Mouse (Mus musculus) embryonic facial prominence, embryonic 11.5 days (tissue): ENCODE measurements around the gene Tmem163. TPM values are rescaled to one million over a fixed set of nuclear protein-coding genes. Genes with fewer than 3 reads are reported as not detected.

Experiments
- ATAC-seq: fragments of 200-750 bp; cut with Nextera tagmentation; replicated peaks from 2 replicates; pipeline ENCODE4 v1.8.0; 2017; ENCODE audit warnings: low read depth; ENCODE audit not compliant: insufficient number of reproducible peaks, low FRiP score, low TSS enrichment
- DNase-seq: peaks from one replicate; pipeline ENCODE4 v3.0.0-alpha.2; 2015; ENCODE audit warnings: low spot score
- H3K27ac ChIP-seq: fragments of 300-500 bp; sonication (generic); replicated peaks from 2 replicates; pipeline ENCODE4 v1.5.1; 2014; ENCODE audit warnings: mild to moderate bottlenecking, low read depth, low read length, control low read depth
- H3K27me3 ChIP-seq: fragments of 300-500 bp; sonication (generic); 2 replicates; pipeline ENCODE4 v1.6.1; 2014; ENCODE audit warnings: mild to moderate bottlenecking, low read length, moderate library complexity, mixed read lengths; ENCODE audit not compliant: control insufficient read depth, insufficient read depth
- H3K36me3 ChIP-seq: fragments of 300-500 bp; sonication (generic); replicated peaks from 2 replicates; pipeline ENCODE4 v1.6.1; 2014; ENCODE audit warnings: low read depth, mild to moderate bottlenecking, low read length, moderate library complexity, mixed read lengths; ENCODE audit not compliant: control insufficient read depth, insufficient read depth
- H3K4me1 ChIP-seq: fragments of 300-500 bp; sonication (generic); 2 replicates; pipeline ENCODE4 v1.6.1; 2014; ENCODE audit warnings: low read length, mixed read lengths; ENCODE audit not compliant: control insufficient read depth, insufficient read depth
- H3K4me2 ChIP-seq: fragments of 300-500 bp; sonication (generic); 2 replicates; pipeline ENCODE4 v1.6.1; 2014; ENCODE audit warnings: low read depth, mild to moderate bottlenecking, control low read depth, low read length, moderate library complexity
- H3K4me3 ChIP-seq: fragments of 300-500 bp; sonication (generic); 2 replicates; pipeline ENCODE4 v1.5.1; 2014; ENCODE audit warnings: low read depth, low read length, control low read depth
- H3K9ac ChIP-seq: fragments of 300-500 bp; sonication (generic); replicated peaks from 2 replicates; pipeline ENCODE4 v1.6.1; 2014; ENCODE audit warnings: mild to moderate bottlenecking, control low read depth, low read length
- H3K9me3 ChIP-seq: fragments of 300-500 bp; sonication (generic); replicated peaks from 2 replicates; pipeline ENCODE4 v1.6.1; 2016; ENCODE audit warnings: mild to moderate bottlenecking, low read length, inconsistent platforms, mixed read lengths; ENCODE audit not compliant: control insufficient read depth
- WGBS: fragments of 180-500 bp; shearing (Covaris S2); extraction: QIAGEN DNeasy Blood & Tissue Kit; methylation state at CpG from one replicate; pipeline ENCODE4 v1.1.7; 2014; 5-methylcytosine and 5-hydroxymethylcytosine counted together
- polyA plus RNA-seq: library from polyadenylated mRNA; unstranded; fragments of >200 nt; fragmentation: Nextera tagmentation; extraction: Ambion mirVana; gene quantifications from 2 replicates; pipeline ENCODE4 v1.2.1, GENCODE M21; 2014

Gene Tmem163
- polyA plus RNA-seq, 1 experiment from 2014 or later, result 9.5 TPM

DNA sequence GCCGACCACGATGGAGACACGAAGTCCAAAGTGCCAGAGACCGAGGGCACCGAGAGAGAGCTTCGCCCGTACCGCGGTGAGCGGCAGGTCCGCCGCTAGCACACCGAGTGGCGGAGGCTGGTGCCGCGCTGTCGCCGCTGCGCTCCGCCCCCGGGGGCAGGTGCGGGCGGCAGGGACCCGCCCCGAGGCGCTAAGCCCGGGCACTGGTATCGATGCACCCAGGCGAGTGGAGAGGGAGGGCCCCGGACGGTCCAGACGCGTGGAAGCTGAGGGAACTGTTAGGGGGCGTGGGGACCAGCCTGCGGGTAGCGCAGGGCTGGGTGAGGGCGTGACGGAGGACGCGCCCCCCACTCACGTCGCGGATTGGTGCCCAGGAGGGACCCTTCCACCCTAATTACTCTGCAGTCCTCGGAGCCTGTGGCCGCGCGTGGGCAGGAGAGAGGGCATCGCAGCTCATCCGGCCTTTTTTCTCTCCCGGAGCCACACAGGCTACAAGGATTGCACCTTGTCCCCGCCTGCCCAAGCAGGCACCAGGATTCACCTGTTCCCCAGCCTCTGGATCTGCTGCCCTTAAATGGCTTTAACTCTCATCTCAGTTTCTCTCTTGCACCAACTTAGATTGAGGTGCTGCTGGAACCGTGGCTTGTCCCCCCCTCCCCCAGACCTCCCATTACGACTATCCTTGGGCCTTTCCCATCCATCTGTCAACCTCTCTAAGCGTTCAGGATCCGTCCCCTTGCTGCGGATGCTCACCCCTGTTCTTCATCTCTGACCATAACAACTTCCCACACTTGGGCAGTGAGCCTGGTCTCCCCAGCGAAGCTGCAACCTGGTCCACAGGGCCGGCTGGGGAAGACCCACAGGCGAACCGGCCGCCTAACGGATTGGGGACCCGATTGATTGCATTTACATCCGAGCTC, 1.4 kb downstream of the Tmem163 start:
- ATAC-seq, result peak; percentile 57

GRCm38 (mm10) chr1:127677131-127677631, 2.2 kb downstream of the Tmem163 start:
- under 1% methylated on average over 34 of the region's 44 CpGs for whole genome bisulfite sequencing
- ATAC-seq (peak; percentile 30; the same call in 1 of the 2 replicates), DNase-seq (peak; percentile 49)
- H3K4me3 ChIP-seq, result peak overlapping the region; percentile 51
- no peaks in the 10 kb centered on the region for H3K9me3 ChIP-seq
- no peak overlapping the region for H3K27ac ChIP-seq
- peaks cover 12% of the 10 kb centered on the region for H3K4me1 ChIP-seq
- H3K36me3 ChIP-seq, result no peaks in the 10 kb centered on the region
- peak overlapping the region; percentile 97 for H3K4me2 ChIP-seq
- peak overlapping the region; percentile 50 for H3K9ac ChIP-seq
- H3K27me3 ChIP-seq, result peaks cover 44% of the 10 kb centered on the region

More for the DNA sequence above, 1.4 kb downstream of the Tmem163 start:
- peaks cover 44% of the 10 kb centered on the region for H3K27me3 ChIP-seq
- no peak overlapping the region for H3K27ac ChIP-seq
- no peak for DNase-seq
- H3K4me2 ChIP-seq, result peak overlapping the region; percentile 97
- peaks cover 12% of the 10 kb centered on the region for H3K4me1 ChIP-seq
- H3K36me3 ChIP-seq, result no peaks in the 10 kb centered on the region
- 2% methylated on average over 53 of the region's 64 CpGs for WGBS
- H3K9ac ChIP-seq, result peak overlapping the region; percentile 50
- H3K9me3 ChIP-seq, result no peaks in the 10 kb centered on the region
- H3K4me3 ChIP-seq, result peak overlapping the region; percentile 51

GRCm38 (mm10) chr1:127676516-127677099, 2.7 kb downstream of the Tmem163 start:
- H3K9ac ChIP-seq, result no peak overlapping the region
- H3K4me1 ChIP-seq, result peaks cover 12% of the 10 kb centered on the region
- ATAC-seq (no peak), DNase-seq (no peak)
- peaks cover 44% of the 10 kb centered on the region for H3K27me3 ChIP-seq
- no peaks in the 10 kb centered on the region for H3K9me3 ChIP-seq
- no peaks in the 10 kb centered on the region for H3K36me3 ChIP-seq
- peak overlapping the region; percentile 51 for H3K4me3 ChIP-seq
- 3% methylated on average over 25 of the region's 25 CpGs for WGBS
- no peak overlapping the region for H3K27ac ChIP-seq
- peak overlapping the region; percentile 97 for H3K4me2 ChIP-seq

DNA sequence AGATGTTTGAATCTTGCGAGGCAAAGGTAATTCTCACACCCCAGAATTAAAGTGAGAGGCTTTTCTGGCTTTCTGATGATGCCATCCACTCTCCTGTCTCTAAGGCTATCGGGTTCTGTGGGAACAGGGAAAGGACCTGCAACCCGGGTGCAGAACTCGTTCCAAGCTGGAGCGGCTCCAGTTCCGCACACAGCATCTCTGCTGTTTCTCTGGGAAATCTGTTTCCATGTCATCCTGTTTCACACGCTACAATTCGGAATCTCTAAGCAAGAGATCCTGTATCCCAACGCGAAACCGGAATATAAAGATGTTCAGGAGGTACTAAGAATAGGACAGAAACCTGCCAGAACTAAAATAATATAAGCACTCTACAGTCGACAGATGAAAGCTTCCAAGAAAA, 3.2 kb downstream of the Tmem163 start:
- H3K9me3 ChIP-seq, result no peaks in the 10 kb centered on the region
- ATAC-seq (no peak), DNase-seq (no peak)
- no peak overlapping the region for H3K4me2 ChIP-seq
- H3K36me3 ChIP-seq, result no peaks in the 10 kb centered on the region
- peaks cover 44% of the 10 kb centered on the region for H3K27me3 ChIP-seq
- H3K4me3 ChIP-seq, result peak overlapping the region; percentile 51
- H3K27ac ChIP-seq, result no peak overlapping the region
- no peak overlapping the region for H3K9ac ChIP-seq
- peaks cover 12% of the 10 kb centered on the region for H3K4me1 ChIP-seq
- 27% methylated on average over 12 of the region's 12 CpGs for WGBS

GRCm38 (mm10) chr1:127675253-127675652, 4.1 kb downstream of the Tmem163 start:
- Histone ChIP-seq H3K4me3 (no peak overlapping the region), H3K4me1 (peaks cover 12% of the 10 kb centered on the region), H3K36me3 (no peaks in the 10 kb centered on the region), H3K27ac (no peak overlapping the region), H3K4me2 (no peak overlapping the region), H3K27me3 (peaks cover 44% of the 10 kb centered on the region), H3K9ac (no peak overlapping the region), H3K9me3 (no peaks in the 10 kb centered on the region)
- ATAC-seq (no peak), DNase-seq (no peak)
- WGBS, result 24% methylated on average over 1 of the region's 1 CpGs

- H3K9ac ChIP-seq, result no peak overlapping the region
- ATAC-seq (no peak), DNase-seq (no peak)
- no peak overlapping the region for H3K4me3 ChIP-seq
- H3K27me3 ChIP-seq, result peaks cover 32% of the 10 kb centered on the region
- no peak overlapping the region for H3K4me2 ChIP-seq
- peaks cover 12% of the 10 kb centered on the region for H3K4me1 ChIP-seq
- WGBS, result 76% methylated on average over 10 of the region's 10 CpGs
- H3K27ac ChIP-seq, result no peak overlapping the region
- H3K9me3 ChIP-seq, result no peaks in the 10 kb centered on the region
- no peaks in the 10 kb centered on the region for H3K36me3 ChIP-seq
Observed at GRCm38 (mm10) chr1:127673221-127674050, 5.9 kb downstream of the Tmem163 start.

- no peak for ATAC-seq
- H3K27me3 ChIP-seq, result no peaks in the 10 kb centered on the region
- no peaks in the 10 kb centered on the region for H3K36me3 ChIP-seq
- no peak overlapping the region for H3K27ac ChIP-seq
- no peak for DNase-seq
- no peaks in the 10 kb centered on the region for H3K4me1 ChIP-seq
- WGBS, result 84% methylated on average over 3 of the region's 3 CpGs
- H3K9me3 ChIP-seq, result no peaks in the 10 kb centered on the region
- no peak overlapping the region for H3K4me2 ChIP-seq
- no peak overlapping the region for H3K9ac ChIP-seq
- no peak overlapping the region for H3K4me3 ChIP-seq
Observed at GRCm38 (mm10) chr1:127668161-127668560, 11.2 kb downstream of the Tmem163 start.
